Mouse (Mus musculus) MEL (cell line): Measurements from ENCODE around the gene Cramp1l.

ENCODE experiments used
- CTCF ChIP-seq, 3 experiments: IDR thresholded peaks in 2 of 3; conservative IDR thresholded peaks in 1 of 3; 2 replicates each; pipeline ENCODE4 v1.5.1; 2011 to 2012; ENCODE audit warnings: low read length in 3 of 3, low read depth in 2 of 3, mild to moderate bottlenecking in 2 of 3, improper control_type of control experiment in 1 of 3, inconsistent platforms in 1 of 3, mixed read lengths in 1 of 3, moderate library complexity in 1 of 3; ENCODE audit not compliant: control insufficient read depth in 1 of 3, insufficient read depth in 1 of 3, poor library complexity in 1 of 3, severe bottlenecking in 1 of 3
- EP300 ChIP-seq, 2 experiments: IDR thresholded peaks; 2 replicates each; pipeline ENCODE4 v1.6.1; 2011; ENCODE audit warnings: improper control_type of control experiment in 2 of 2, low read length in 2 of 2, low read depth in 1 of 2, mild to moderate bottlenecking in 1 of 2
- HCFC1 ChIP-seq: IDR thresholded peaks from 2 replicates; pipeline ENCODE4 v1.6.1; 2012; ENCODE audit warnings: low read depth, mild to moderate bottlenecking, inconsistent platforms, low read length, improper control_type of control experiment, moderate library complexity
- NRF1 ChIP-seq: IDR thresholded peaks from 2 replicates; pipeline ENCODE4 v1.6.1; 2014; ENCODE audit warnings: low read depth, mild to moderate bottlenecking, inconsistent platforms, low read length, improper control_type of control experiment, moderate library complexity; ENCODE audit not compliant: poor library complexity, insufficient read depth, severe bottlenecking
- POLR2AphosphoS2 ChIP-seq: IDR thresholded peaks from 2 replicates; pipeline ENCODE4 v1.6.1; 2011; ENCODE audit warnings: low read length, improper control_type of control experiment
- UBTF ChIP-seq: IDR thresholded peaks from 2 replicates; pipeline ENCODE4 v1.6.1; 2012; ENCODE audit warnings: low read depth, mild to moderate bottlenecking, inconsistent platforms, low read length, improper control_type of control experiment, moderate library complexity, borderline replicate concordance; ENCODE audit not compliant: insufficient read depth

GRCm38 (mm10) chr17:24994721-24995120, 20.9 kb downstream of the Cramp1l start:
- TF ChIP-seq EP300 (IDR thresholded peaks at IDR 0.05; ENCODE audit: low read depth in 1 of 2, low read length in 2 of 2) (no peak), CTCF (IDR thresholded peaks at IDR 0.05 in 2 of 3, conservative IDR thresholded peaks at IDR 0.05 in 1 of 3; ENCODE audit: control insufficient read depth in 1 of 3, insufficient read depth in 1 of 3, low read depth in 2 of 3, low read length in 3 of 3, poor library complexity in 1 of 3, severe bottlenecking in 1 of 3) (no peak), POLR2AphosphoS2 (no peak), UBTF (no peak), NRF1 (no peak), HCFC1 (no peak)
